Mouse (Mus musculus) myocyte (in vitro differentiated cells): ENCODE data around the gene Olfr656.

ENCODE experiments used
- MYOD1 ChIP-seq, 3 experiments: IDR thresholded peaks; one replicate each; pipeline ENCODE4 v1.6.1; 2011; ENCODE audit warnings: control low read depth in 2 of 3, low read depth in 2 of 3, mild to moderate bottlenecking in 2 of 3, moderate library complexity in 1 of 3; ENCODE audit not compliant: insufficient read length in 2 of 3, control insufficient read depth in 1 of 3
- POLR2A ChIP-seq: IDR thresholded peaks from one replicate; pipeline ENCODE4 v1.6.1; 2011; ENCODE audit warnings: low read depth, mild to moderate bottlenecking, control low read depth, moderate library complexity; ENCODE audit not compliant: insufficient read length
- SRF ChIP-seq: IDR thresholded peaks from one replicate; pipeline ENCODE4 v1.6.1; 2011; ENCODE audit warnings: low read depth; ENCODE audit not compliant: control insufficient read depth, insufficient read length
- USF1 ChIP-seq: IDR thresholded peaks from one replicate; pipeline ENCODE4 v1.6.1; 2011; ENCODE audit warnings: low read depth, mild to moderate bottlenecking, control low read depth, moderate library complexity

GRCm38 (mm10) chr7:104580846-104581245, 32.9 kb upstream of the Olfr656 start:
- TF ChIP-seq USF1 (no peak), SRF (no peak), MYOD1 (IDR thresholded peaks at IDR 0.05; ENCODE audit: control insufficient read depth in 1 of 3, insufficient read length in 2 of 3, low read depth in 2 of 3) (no peak), POLR2A (no peak)
